Mouse (Mus musculus): Measurements from ENCODE around the gene Gtf3c4.

The Gtf3c4 gene

DNA sequence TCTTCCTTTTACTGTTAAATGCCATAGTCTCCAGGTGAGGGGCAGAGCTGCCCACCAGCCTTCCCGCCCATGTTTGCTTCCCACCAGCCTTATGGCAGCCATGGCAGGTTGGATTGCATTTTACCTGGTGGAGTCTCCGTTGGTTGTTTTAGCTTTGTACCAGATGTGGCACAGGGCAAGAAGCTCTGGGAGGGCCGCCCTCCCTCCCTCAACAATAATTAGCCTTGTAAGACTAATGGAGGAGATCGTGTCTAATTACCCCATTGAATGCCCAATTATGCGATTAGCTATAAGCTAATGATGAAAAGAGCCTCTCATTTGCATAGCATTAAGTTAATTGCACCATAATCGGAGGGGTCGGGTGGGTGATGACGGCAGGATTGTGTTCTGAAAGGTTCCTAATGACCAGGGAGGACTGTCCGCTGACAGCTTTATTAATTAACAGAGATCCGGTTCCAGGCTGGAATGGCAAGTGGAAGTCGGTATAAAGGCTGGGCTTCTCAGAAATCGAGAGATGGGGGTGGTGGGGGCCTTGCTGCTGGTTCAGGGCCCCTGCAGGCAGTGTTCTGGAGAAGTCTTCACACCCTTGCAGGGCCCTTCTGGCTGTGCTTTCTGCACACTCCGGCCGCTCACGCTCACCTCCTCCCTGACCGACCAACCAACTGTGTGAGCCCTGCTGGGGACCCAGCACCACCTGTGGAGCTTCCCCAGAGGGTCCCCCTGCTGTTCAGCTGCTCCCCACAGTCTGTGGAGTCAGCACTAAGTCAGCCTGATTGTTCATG is 60.0 kb downstream of the Gtf3c4 start:
- no peak for TF ChIP-seq GATA4 (IDR thresholded peaks at IDR 0.05; ENCODE audit: insufficient replicate concordance, low read length)

- no peak for TF ChIP-seq GATA4 (IDR thresholded peaks at IDR 0.05; ENCODE audit: insufficient replicate concordance, low read length)
Observed at GRCm38 (mm10) chr2:28776728-28777127, 63.4 kb downstream of the Gtf3c4 start.

- no peak for TF ChIP-seq GATA4 (IDR thresholded peaks at IDR 0.05; ENCODE audit: insufficient replicate concordance, low read length)
Observed at GRCm38 (mm10) chr2:28774073-28774472, 66.1 kb downstream of the Gtf3c4 start.
